Mouse (Mus musculus): Measurements from ENCODE around the gene Gm17555. TPM values are rescaled to one million over a fixed set of nuclear protein-coding genes. Genes with fewer than 3 reads are reported as not detected.
"Not testable (repeated sequence)": the region's sequence is repeated elsewhere in the genome, so short reads cannot be mapped to it uniquely, and the experiment has no call there.

Gene Gm17555
- total RNA-seq (2017): not detected in 2 replicates

GRCm38 (mm10) chr2:126214800-126215199 is at the start of gene Gm17555:
TSS of gene Gm17555 (plus strand) at chr2:126215100.
- not testable (repeated sequence) for ATAC-seq (replicated peaks in 1 of 2; ENCODE audit: insufficient read depth in 1 of 2, low FRiP score in 2 of 2, low TSS enrichment in 1 of 2, low read depth in 1 of 2, poor library complexity in 2 of 2, severe bottlenecking in 2 of 2)

GRCm38 (mm10) chr2:126165277-126166018 is 49.5 kb upstream of the Gm17555 start:
- ATAC-seq (replicated peaks in 1 of 2; ENCODE audit: insufficient read depth in 1 of 2, low FRiP score in 2 of 2, low TSS enrichment in 1 of 2, low read depth in 1 of 2, poor library complexity in 2 of 2, severe bottlenecking in 2 of 2): peak; percentile 48 to 69; a peak in 3 of 4 replicates

GRCm38 (mm10) chr2:126166335-126166734 is 48.6 kb upstream of the Gm17555 start:
- no peak for ATAC-seq (replicated peaks in 1 of 2; ENCODE audit: insufficient read depth in 1 of 2, low FRiP score in 2 of 2, low TSS enrichment in 1 of 2, low read depth in 1 of 2, poor library complexity in 2 of 2, severe bottlenecking in 2 of 2)

GRCm38 (mm10) chr2:126166848-126167617 is 47.9 kb upstream of the Gm17555 start:
- no peak for ATAC-seq (replicated peaks in 1 of 2; ENCODE audit: insufficient read depth in 1 of 2, low FRiP score in 2 of 2, low TSS enrichment in 1 of 2, low read depth in 1 of 2, poor library complexity in 2 of 2, severe bottlenecking in 2 of 2)

GRCm38 (mm10) chr2:126171427-126171826 is 43.5 kb upstream of the Gm17555 start:
- ATAC-seq (replicated peaks in 1 of 2; ENCODE audit: insufficient read depth in 1 of 2, low FRiP score in 2 of 2, low TSS enrichment in 1 of 2, low read depth in 1 of 2, poor library complexity in 2 of 2, severe bottlenecking in 2 of 2): no peak

GRCm38 (mm10) chr2:126191306-126191705 is 23.6 kb upstream of the Gm17555 start:
- ATAC-seq (replicated peaks in 1 of 2; ENCODE audit: insufficient read depth in 1 of 2, low FRiP score in 2 of 2, low TSS enrichment in 1 of 2, low read depth in 1 of 2, poor library complexity in 2 of 2, severe bottlenecking in 2 of 2): no peak

- no peak for ATAC-seq (replicated peaks in 1 of 2; ENCODE audit: insufficient read depth in 1 of 2, low FRiP score in 2 of 2, low TSS enrichment in 1 of 2, low read depth in 1 of 2, poor library complexity in 2 of 2, severe bottlenecking in 2 of 2)
Observed at GRCm38 (mm10) chr2:126192129-126192528, 22.8 kb upstream of the Gm17555 start.

GRCm38 (mm10) chr2:126195631-126196356 is 19.1 kb upstream of the Gm17555 start:
- no peak for ATAC-seq (replicated peaks in 1 of 2; ENCODE audit: insufficient read depth in 1 of 2, low FRiP score in 2 of 2, low TSS enrichment in 1 of 2, low read depth in 1 of 2, poor library complexity in 2 of 2, severe bottlenecking in 2 of 2)

- no peak for ATAC-seq (replicated peaks in 1 of 2; ENCODE audit: insufficient read depth in 1 of 2, low FRiP score in 2 of 2, low TSS enrichment in 1 of 2, low read depth in 1 of 2, poor library complexity in 2 of 2, severe bottlenecking in 2 of 2)
Observed at GRCm38 (mm10) chr2:126198971-126199370, 15.9 kb upstream of the Gm17555 start.

GRCm38 (mm10) chr2:126211011-126211680 is 3.8 kb upstream of the Gm17555 start:
- no peak for ATAC-seq (replicated peaks in 1 of 2; ENCODE audit: insufficient read depth in 1 of 2, low FRiP score in 2 of 2, low TSS enrichment in 1 of 2, low read depth in 1 of 2, poor library complexity in 2 of 2, severe bottlenecking in 2 of 2)

- no peak for ATAC-seq (replicated peaks in 1 of 2; ENCODE audit: insufficient read depth in 1 of 2, low FRiP score in 2 of 2, low TSS enrichment in 1 of 2, low read depth in 1 of 2, poor library complexity in 2 of 2, severe bottlenecking in 2 of 2)
Observed at GRCm38 (mm10) chr2:126227581-126227980, 12.7 kb downstream of the Gm17555 start.

- no peak for ATAC-seq (replicated peaks in 1 of 2; ENCODE audit: insufficient read depth in 1 of 2, low FRiP score in 2 of 2, low TSS enrichment in 1 of 2, low read depth in 1 of 2, poor library complexity in 2 of 2, severe bottlenecking in 2 of 2)
Observed at GRCm38 (mm10) chr2:126231731-126232130, 16.8 kb downstream of the Gm17555 start.

GRCm38 (mm10) chr2:126236905-126237304 is 22.0 kb downstream of the Gm17555 start:
- ATAC-seq (replicated peaks in 1 of 2; ENCODE audit: insufficient read depth in 1 of 2, low FRiP score in 2 of 2, low TSS enrichment in 1 of 2, low read depth in 1 of 2, poor library complexity in 2 of 2, severe bottlenecking in 2 of 2): no peak

- ATAC-seq (replicated peaks in 1 of 2; ENCODE audit: insufficient read depth in 1 of 2, low FRiP score in 2 of 2, low TSS enrichment in 1 of 2, low read depth in 1 of 2, poor library complexity in 2 of 2, severe bottlenecking in 2 of 2): no peak
Observed at GRCm38 (mm10) chr2:126245446-126245845, 30.5 kb downstream of the Gm17555 start.

GRCm38 (mm10) chr2:126248536-126248935 is 33.6 kb downstream of the Gm17555 start:
- ATAC-seq (replicated peaks in 1 of 2; ENCODE audit: insufficient read depth in 1 of 2, low FRiP score in 2 of 2, low TSS enrichment in 1 of 2, low read depth in 1 of 2, poor library complexity in 2 of 2, severe bottlenecking in 2 of 2): no peak

GRCm38 (mm10) chr2:126252211-126252610 is 37.3 kb downstream of the Gm17555 start:
- peak; percentile 83 to 89 for ATAC-seq (replicated peaks in 1 of 2; ENCODE audit: insufficient read depth in 1 of 2, low FRiP score in 2 of 2, low TSS enrichment in 1 of 2, low read depth in 1 of 2, poor library complexity in 2 of 2, severe bottlenecking in 2 of 2)
